Mouse (Mus musculus) adrenal gland, postnatal 4 days (tissue): ENCODE data around the gene Tspan2. TPM values are rescaled to one million over a fixed set of nuclear protein-coding genes. Genes with fewer than 3 reads are reported as not detected.

Source experiments
- DNase-seq, 2 experiments: peaks; one replicate each; pipeline ENCODE4 v3.0.0; 2021 to 2022; ENCODE audit warnings: low spot score in 2 of 2, mixed read lengths in 2 of 2
- long read RNA-seq, 2 experiments: library from polyadenylated mRNA; stranded (forward); transcript quantifications; one replicate each; pipeline ENCODE4 v2.0.0; 2021
- total RNA-seq, 2 experiments: library from RNA; stranded (reverse); gene quantifications; 2 replicates each; pipeline ENCODE4 v1.2.3; 2021

Gene Tspan2
- total RNA-seq, result 10 to 100 TPM; 15.3 to 19.9 TPM
- long read RNA-seq, experiment 1, full-length matches to known transcripts, result 2 of 3 reads
- long read RNA-seq, experiment 1, partial matches to known transcripts, result 0 of 3 reads
- long read RNA-seq, experiment 1, other reads (novel, unspliced or antisense), result 1 of 3 reads
- long read RNA-seq, experiment 2, full-length matches to known transcripts, result 1 of 3 reads
- long read RNA-seq, experiment 2, partial matches to known transcripts, result 0 of 3 reads
- long read RNA-seq, experiment 2, other reads (novel, unspliced or antisense), result 2 of 3 reads

GRCm38 (mm10) chr3:102734313-102735030 lies at the start of gene Tspan2:
TSS of gene Tspan2 (plus strand) at chr3:102734529.
- peak; percentile 25 to 38 for DNase-seq

GRCm38 (mm10) chr3:102686861-102687260 lies 47.5 kb upstream of the Tspan2 start:
- DNase-seq, result no peak

GRCm38 (mm10) chr3:102687852-102688251 lies 46.5 kb upstream of the Tspan2 start:
- no peak for DNase-seq

- DNase-seq, result peak in 1 of 2 experiments; percentile 44
These were observed 42.4 kb upstream of the Tspan2 start for GRCm38 (mm10) chr3:102691802-102692484.

GRCm38 (mm10) chr3:102692758-102693325 lies 41.5 kb upstream of the Tspan2 start:
- DNase-seq, result no peak

- no peak for DNase-seq
These were observed 36.2 kb upstream of the Tspan2 start for GRCm38 (mm10) chr3:102698127-102698526.

DNA sequence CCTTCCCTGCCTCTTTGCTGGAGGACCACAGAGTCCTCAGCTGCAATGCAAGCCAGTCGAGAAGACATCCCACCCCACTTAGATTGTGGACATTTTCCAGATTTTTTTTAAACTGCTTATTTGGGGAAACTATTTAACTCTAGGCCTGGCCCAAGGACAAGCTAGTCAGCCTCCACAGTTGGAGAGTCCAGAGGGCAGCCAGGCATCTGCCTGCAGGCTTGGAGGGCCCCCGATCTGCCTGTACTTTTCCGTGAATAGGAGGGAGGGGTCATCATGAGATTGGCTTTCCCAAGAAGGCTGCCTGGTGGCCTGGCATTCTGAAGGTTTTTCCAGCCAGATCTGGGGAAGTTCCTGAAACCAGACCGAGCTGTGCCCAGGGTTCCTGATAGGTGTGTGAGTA lies 33.0 kb upstream of the Tspan2 start:
- no peak for DNase-seq

DNA sequence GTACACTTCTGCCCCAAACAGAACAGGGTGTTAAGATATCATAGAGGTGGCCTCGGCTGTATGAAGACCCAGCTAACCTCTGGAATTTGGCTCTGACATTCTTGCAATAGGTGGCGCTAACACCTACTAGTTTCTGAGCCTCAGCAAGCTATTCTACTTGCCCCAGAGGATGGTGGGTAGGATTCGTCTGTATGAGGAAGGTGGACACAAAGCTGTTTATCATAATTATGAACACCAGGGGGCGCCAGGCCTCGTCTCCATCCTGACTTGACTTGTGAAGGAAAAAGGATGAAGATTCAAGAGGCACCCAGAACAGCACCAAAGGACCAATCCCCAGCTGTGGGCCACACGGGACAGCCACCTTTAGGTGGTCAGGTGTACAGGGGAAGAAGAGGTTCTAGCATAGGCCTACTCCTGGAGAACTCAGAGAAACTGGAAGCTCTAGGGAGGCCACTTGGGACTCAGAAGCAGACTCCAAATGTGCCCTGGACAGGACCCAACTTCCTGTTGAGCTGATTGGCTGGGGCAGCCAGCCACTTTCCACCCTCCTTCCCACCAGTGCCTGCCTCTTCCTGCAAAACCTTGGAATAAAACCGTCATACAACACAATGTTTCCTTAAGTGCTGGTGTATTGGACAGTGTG lies 32.3 kb upstream of the Tspan2 start:
- DNase-seq, result peak in 1 of 2 experiments; percentile 14

GRCm38 (mm10) chr3:102704001-102704401 lies 30.3 kb upstream of the Tspan2 start:
- no peak for DNase-seq

DNA sequence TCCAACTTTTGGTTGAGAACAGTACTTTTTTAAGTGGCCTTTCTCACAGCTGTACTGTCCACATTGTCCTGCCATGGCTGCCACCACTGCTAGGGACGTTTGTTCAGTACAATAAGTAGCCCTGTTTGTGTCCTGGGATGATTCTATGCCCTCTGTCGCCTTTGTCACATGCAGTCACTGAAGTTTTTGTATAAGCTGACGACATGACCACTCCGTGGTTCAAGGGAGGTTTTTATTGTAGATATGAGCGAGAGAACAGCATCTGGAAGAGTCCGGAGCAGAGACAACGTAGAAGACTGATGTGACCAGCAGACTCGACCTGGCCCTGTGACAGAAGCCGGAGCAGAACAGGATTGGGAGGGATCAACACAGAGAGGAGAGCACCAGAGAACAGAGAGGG lies 25.7 kb upstream of the Tspan2 start:
- no peak for DNase-seq

- DNase-seq, result peak; percentile 19 to 48
These were observed 19.2 kb upstream of the Tspan2 start for GRCm38 (mm10) chr3:102715066-102715584.

GRCm38 (mm10) chr3:102715839-102716238 lies 18.5 kb upstream of the Tspan2 start:
- DNase-seq, result no peak

DNA sequence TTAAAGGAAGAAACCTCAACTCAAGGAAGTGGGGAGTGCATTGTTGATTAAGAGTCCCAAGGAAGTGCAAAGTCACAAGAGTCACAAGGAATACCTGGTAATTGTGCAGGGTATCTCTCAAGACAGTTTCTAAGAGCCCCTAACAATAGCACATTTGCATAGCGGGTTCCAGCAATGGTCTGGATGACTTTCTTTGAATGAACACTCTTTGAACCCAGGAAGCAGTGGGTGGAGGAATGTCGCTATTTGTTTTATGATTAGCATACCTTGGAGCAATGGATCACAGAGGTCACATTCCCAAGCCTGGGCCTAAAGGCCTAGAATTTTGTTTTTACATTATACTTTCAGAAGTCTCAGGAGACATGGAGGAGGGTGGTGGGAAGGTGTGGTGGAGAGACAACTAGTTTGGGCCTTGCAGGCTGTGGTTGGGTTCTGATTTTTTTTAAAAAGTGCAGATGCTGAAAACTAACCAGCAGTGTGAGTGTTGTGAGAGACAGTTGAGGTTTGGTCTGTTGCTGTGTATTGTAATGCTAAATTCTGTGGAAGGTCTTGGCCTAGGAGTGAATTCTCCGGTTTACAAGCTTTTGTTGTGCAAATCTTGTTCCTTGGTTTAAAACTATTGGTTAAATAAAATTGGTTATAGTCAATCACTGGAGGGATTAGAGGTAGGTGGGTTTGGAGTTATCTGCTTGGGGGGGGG lies 16.6 kb upstream of the Tspan2 start:
- no peak for DNase-seq

DNA sequence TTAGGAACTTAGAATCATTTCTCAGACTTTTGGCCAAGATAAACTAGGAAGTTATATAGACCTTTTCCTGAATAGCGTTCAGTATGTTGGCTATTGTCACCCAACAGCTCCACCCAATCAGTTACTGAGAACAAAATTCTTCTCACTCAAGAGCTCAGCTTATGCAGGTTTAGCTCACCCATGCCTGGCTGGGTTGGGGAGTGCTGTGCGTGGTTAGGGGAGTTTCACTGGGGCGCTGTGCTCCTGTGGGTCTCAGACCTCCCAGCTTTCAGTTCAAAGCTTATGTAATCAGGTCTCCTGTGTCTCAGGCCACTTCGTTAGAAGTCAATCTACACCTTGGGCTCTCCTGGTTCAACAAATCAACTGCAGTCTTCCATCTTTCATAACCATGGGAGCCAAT lies 11.2 kb upstream of the Tspan2 start:
- no peak for DNase-seq

- DNase-seq, result no peak
These were observed 10.3 kb upstream of the Tspan2 start for GRCm38 (mm10) chr3:102723841-102724570.

GRCm38 (mm10) chr3:102724798-102725459 lies 9.4 kb upstream of the Tspan2 start:
- no peak for DNase-seq

GRCm38 (mm10) chr3:102729416-102729815 lies 4.9 kb upstream of the Tspan2 start:
- DNase-seq, result no peak

DNA sequence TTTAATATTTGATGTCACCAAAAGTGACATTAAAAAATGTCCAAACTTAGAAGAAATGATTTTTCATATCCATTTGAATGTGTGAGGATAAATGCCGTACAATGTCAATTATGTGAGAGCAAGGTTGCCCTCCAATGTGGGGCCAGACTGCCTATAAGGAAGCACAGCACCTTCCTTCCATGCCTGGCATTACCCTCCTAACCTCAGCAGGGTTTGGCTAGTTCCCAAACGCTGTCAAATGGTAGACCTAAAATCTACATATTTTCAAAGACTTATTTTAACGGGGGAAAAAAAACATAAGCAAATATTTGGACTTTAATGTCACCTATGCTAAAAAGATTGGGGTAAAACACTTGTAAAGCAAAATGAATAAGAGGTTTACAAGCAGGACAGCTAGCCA lies 3.2 kb upstream of the Tspan2 start:
- no peak for DNase-seq

DNA sequence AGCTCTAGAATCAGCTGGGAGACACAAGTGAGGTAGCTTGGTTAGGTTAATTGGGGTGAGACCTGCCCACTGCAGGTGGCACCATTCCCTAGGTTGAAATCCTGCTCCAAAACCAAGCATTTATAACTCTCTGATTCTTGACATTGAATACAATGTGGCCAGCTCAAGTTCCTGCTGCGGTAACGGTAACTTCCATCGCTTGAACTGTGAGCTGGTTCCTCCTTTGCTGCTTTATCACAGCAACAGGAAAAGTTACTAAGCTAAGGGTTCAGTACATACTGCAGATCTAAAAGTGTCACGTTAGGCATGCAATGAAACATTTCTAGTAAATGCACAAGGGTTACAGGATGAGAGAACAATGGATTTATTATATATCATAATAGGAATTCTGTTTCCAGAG lies 1.7 kb upstream of the Tspan2 start:
- no peak for DNase-seq
